Mouse (Mus musculus): ENCODE data around the gene Prx. TPM values are rescaled to one million over a fixed set of nuclear protein-coding genes. Genes with fewer than 3 reads are reported as not detected.
A peak's percentile ranks its signal among the peaks of the same experiment; 100 is the strongest.
"Not testable (repeated sequence)": the region's sequence is repeated elsewhere in the genome, so short reads cannot be mapped to it uniquely, and the experiment has no call there.

Gene Prx
- polyA plus RNA-seq, 1 experiment from 2014 or later, result 1.2 TPM

- ATAC-seq, result peak; percentile 98
- Histone ChIP-seq H3K27ac (peak within 1 kb of the TSS; percentile 86), H3K4me1 (replicated peaks) (peaks cover 22% of the 10 kb centered on the region; the same call in 1 of the 2 replicates), H3K4me2 (replicated peaks) (peak within 1 kb of the TSS; percentile 59), H3K36me3 (no peaks in the 10 kb centered on the region), H3K27me3 (peaks cover 23% of the 10 kb centered on the region; the same call in 1 of the 2 replicates), H3K9ac (replicated peaks) (peak within 1 kb of the TSS; percentile 76), H3K4me3 (replicated peaks) (peak within 1 kb of the TSS; percentile 69), H3K9me3 (no peaks in the 10 kb centered on the region)
- WGBS, result under 1% methylated on average over 80 of the region's 80 CpGs
These were observed 12.1 kb upstream of the Prx start, which contains the start of gene Sertad1 for GRCm38 (mm10) chr7:27486770-27487697. TSS of gene Sertad1 (plus strand) at chr7:27486910.

DNA sequence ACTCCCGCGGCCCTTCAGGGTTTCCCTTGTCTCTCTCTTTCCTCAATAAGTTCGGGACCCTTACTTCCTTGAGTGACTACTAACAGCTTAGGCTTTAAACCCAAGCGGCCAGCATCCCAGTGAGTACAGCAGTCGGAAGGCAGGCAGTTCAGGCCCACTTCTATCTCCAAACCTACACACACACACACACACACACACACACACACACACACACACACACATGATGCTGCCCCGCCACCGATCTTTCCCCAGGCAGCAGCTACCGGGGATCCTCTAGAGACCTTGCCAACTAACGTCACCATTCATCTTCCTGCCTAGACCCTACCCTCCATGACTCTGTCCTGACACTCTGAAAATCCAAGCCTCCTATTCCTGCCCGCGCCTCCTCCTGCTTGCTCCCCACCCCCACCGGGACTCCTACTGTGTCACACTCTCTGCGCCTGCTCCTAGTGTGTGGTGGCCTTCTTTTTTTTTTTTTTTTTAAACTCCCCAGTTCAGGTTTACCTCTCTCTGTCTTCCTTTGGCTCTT, 11.3 kb upstream of the Prx start:
- H3K27ac ChIP-seq, result peak overlapping the region; percentile 86
- H3K4me2 ChIP-seq (replicated peaks), result peak overlapping the region; percentile 59
- peaks cover 22% of the 10 kb centered on the region; the same call in 1 of the 2 replicates for H3K4me1 ChIP-seq (replicated peaks)
- no peak for ATAC-seq
- H3K36me3 ChIP-seq, result no peaks in the 10 kb centered on the region
- H3K4me3 ChIP-seq (replicated peaks), result peak overlapping the region; percentile 69
- WGBS, result 2% methylated on average over 13 of the region's 13 CpGs
- H3K9me3 ChIP-seq, result no peaks in the 10 kb centered on the region
- peaks cover 23% of the 10 kb centered on the region; the same call in 1 of the 2 replicates for H3K27me3 ChIP-seq
- peak overlapping the region; percentile 76; the same call in 1 of the 2 replicates for H3K9ac ChIP-seq (replicated peaks)

DNA sequence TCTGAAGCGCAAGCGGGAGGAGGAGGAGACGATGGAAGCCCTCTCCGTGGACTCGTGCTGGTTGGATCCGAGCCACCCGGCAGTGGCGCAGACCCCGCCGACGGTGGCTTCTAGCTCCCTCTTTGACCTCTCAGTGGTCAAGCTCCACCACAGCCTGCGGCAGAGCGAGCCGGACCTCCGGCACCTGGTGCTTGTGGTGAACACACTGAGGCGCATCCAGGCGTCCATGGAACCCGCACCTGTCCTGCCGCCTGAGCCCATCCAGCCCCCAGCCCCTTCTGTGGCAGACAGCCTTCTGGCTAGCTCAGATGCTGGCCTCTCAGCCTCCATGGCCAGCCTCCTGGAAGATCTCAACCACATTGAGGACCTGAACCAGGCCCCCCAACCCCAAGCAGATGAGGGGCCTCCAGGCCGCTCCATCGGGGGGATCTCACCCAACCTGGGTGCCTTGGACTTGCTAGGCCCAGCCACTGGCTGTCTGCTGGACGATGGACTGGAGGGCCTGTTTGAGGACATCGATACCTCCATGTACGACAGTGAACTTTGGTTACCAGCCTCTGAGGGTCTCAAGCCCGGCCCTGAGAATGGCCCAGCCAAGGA, 9.8 kb upstream of the Prx start:
- Histone ChIP-seq H3K9me3 (no peaks in the 10 kb centered on the region), H3K27me3 (peaks cover 23% of the 10 kb centered on the region; the same call in 1 of the 2 replicates), H3K9ac (replicated peaks) (0 out of 2 replicates have a peak overlapping the region, but pooled peaks have one; percentile 4), H3K4me1 (replicated peaks) (peaks cover 22% of the 10 kb centered on the region; the same call in 1 of the 2 replicates), H3K36me3 (no peaks in the 10 kb centered on the region), H3K4me3 (replicated peaks) (no peak overlapping the region), H3K27ac (no peak overlapping the region), H3K4me2 (replicated peaks) (0 out of 2 replicates have a peak overlapping the region, but pooled peaks have one; percentile 1)
- ATAC-seq, result no peak
- 87% methylated on average over 25 of the region's 25 CpGs for WGBS

- Histone ChIP-seq H3K9ac (replicated peaks) (peak overlapping the region; percentile 44; the same call in 1 of the 2 replicates), H3K9me3 (no peaks in the 10 kb centered on the region), H3K27me3 (peaks cover 22% of the 10 kb centered on the region; the same call in 1 of the 2 replicates), H3K36me3 (no peaks in the 10 kb centered on the region), H3K27ac (peak overlapping the region; percentile 44; the same call in 1 of the 2 replicates), H3K4me3 (replicated peaks) (peak overlapping the region; percentile 34), H3K4me2 (replicated peaks) (peak overlapping the region; percentile 54), H3K4me1 (replicated peaks) (peaks cover 22% of the 10 kb centered on the region; the same call in 1 of the 2 replicates)
- ATAC-seq, result no peak
- WGBS, result 49% methylated on average over 4 of the region's 4 CpGs
These were observed 8.9 kb upstream of the Prx start for GRCm38 (mm10) chr7:27490227-27490542.

- H3K27ac ChIP-seq, result peak overlapping the region; percentile 44; the same call in 1 of the 2 replicates
- WGBS, result under 1% methylated on average over 32 of the region's 33 CpGs
These were observed 8.4 kb upstream of the Prx start for GRCm38 (mm10) chr7:27490543-27491329.

DNA sequence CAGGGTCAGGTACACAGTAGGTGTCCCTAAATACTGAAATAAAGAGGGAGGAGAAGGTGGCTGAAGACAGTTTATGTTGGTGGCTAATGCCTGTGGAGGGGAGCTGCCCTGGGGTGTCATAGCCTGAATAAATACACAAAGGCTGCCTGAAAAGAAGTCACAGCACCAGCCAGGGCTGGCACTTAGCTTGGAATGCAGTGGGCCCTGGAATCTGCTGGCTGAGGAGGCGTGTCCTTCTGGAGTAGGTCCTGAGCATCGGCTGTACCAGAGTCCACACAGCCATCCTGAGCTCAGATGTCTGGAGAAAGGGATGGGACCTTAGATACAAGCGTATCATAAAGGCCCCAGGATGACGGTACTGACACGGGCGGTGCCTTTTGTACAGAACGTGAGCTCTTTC, 7.3 kb upstream of the Prx start:
- Histone ChIP-seq H3K36me3 (no peaks in the 10 kb centered on the region), H3K4me3 (replicated peaks) (no peak overlapping the region), H3K27me3 (peaks cover 16% of the 10 kb centered on the region; the same call in 1 of the 2 replicates), H3K9me3 (no peaks in the 10 kb centered on the region), H3K4me2 (replicated peaks) (no peak overlapping the region), H3K9ac (replicated peaks) (no peak overlapping the region), H3K27ac (no peak overlapping the region), H3K4me1 (replicated peaks) (peaks cover 18% of the 10 kb centered on the region; the same call in 1 of the 2 replicates)
- ATAC-seq, result no peak
- 79% methylated on average over 7 of the region's 7 CpGs for WGBS

More at GRCm38 (mm10) chr7:27490543-27491329, 8.4 kb upstream of the Prx start:
- peak; percentile 31 for ATAC-seq
- no peaks in the 10 kb centered on the region for H3K36me3 ChIP-seq
- H3K4me1 ChIP-seq (replicated peaks), result peaks cover 22% of the 10 kb centered on the region; the same call in 1 of the 2 replicates
- no peaks in the 10 kb centered on the region for H3K9me3 ChIP-seq
- peak overlapping the region; percentile 54 for H3K4me2 ChIP-seq (replicated peaks)
- H3K27me3 ChIP-seq, result peaks cover 17% of the 10 kb centered on the region; the same call in 1 of the 2 replicates
- peak overlapping the region; percentile 34 for H3K4me3 ChIP-seq (replicated peaks)
- H3K9ac ChIP-seq (replicated peaks), result peak overlapping the region; percentile 44; the same call in 1 of the 2 replicates

- Histone ChIP-seq H3K9me3 (no peaks in the 10 kb centered on the region), H3K36me3 (no peaks in the 10 kb centered on the region), H3K9ac (replicated peaks) (no peak overlapping the region), H3K4me3 (replicated peaks) (no peak overlapping the region), H3K4me2 (replicated peaks) (no peak overlapping the region), H3K4me1 (replicated peaks) (peaks cover 9% of the 10 kb centered on the region; the same call in 1 of the 2 replicates), H3K27me3 (peaks cover 16% of the 10 kb centered on the region; the same call in 1 of the 2 replicates), H3K27ac (no peak overlapping the region)
- WGBS, result 84% methylated on average over 3 of the region's 3 CpGs
- no peak for ATAC-seq
These were observed 6.1 kb upstream of the Prx start for GRCm38 (mm10) chr7:27493022-27493421.

- H3K27me3 ChIP-seq, result peaks cover 16% of the 10 kb centered on the region; the same call in 1 of the 2 replicates
- H3K27ac ChIP-seq, result no peak overlapping the region
- H3K36me3 ChIP-seq, result no peaks in the 10 kb centered on the region
- H3K4me1 ChIP-seq (replicated peaks), result peaks cover 7% of the 10 kb centered on the region; the same call in 1 of the 2 replicates
- no peak overlapping the region for H3K9ac ChIP-seq (replicated peaks)
- no peak overlapping the region for H3K4me2 ChIP-seq (replicated peaks)
- no peak for ATAC-seq
- WGBS, result 88% methylated on average over 5 of the region's 5 CpGs
- H3K9me3 ChIP-seq, result no peaks in the 10 kb centered on the region
- no peak overlapping the region for H3K4me3 ChIP-seq (replicated peaks)
These were observed 5.7 kb upstream of the Prx start for GRCm38 (mm10) chr7:27493450-27493849.

GRCm38 (mm10) chr7:27494659-27495367, 4.3 kb upstream of the Prx start:
- not testable (repeated sequence) for H3K27ac ChIP-seq; H3K9ac ChIP-seq (replicated peaks); H3K4me1 ChIP-seq (replicated peaks); H3K4me2 ChIP-seq (replicated peaks); H3K9me3 ChIP-seq; H3K36me3 ChIP-seq; H3K4me3 ChIP-seq (replicated peaks); ATAC-seq; H3K27me3 ChIP-seq
- WGBS, result 93% methylated on average over 9 of the region's 9 CpGs

DNA sequence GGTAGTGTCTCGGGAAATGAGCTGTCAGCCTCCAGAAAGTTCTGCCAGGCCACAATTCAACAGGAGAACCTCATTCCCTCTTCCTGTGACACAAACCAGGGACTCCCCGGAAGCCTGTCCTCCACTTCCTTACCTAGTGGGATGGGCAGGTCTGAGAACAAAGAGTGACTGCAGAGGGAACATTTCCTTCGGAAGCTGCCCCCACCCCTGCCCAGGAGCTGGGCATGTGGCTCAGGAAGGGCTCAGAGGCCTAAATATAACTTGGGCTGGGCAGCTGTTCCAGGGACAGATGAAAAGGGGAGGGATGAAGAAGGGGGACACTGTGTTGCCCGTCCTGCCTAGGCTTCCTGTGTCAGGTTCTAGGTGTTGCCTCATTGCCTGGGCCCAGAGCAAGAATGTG, 2.5 kb downstream of the Prx start:
- Histone ChIP-seq H3K9me3 (no peaks in the 10 kb centered on the region), H3K4me2 (replicated peaks) (no peak overlapping the region), H3K27ac (no peak overlapping the region), H3K36me3 (no peaks in the 10 kb centered on the region), H3K9ac (replicated peaks) (no peak overlapping the region), H3K4me3 (replicated peaks) (no peak overlapping the region), H3K4me1 (replicated peaks) (no peaks in the 10 kb centered on the region), H3K27me3 (no peaks in the 10 kb centered on the region)
- no peak for ATAC-seq
- WGBS, result 70% methylated on average over 4 of the region's 4 CpGs

Measured in midbrain, embryonic 13.5 days (tissue).